Mouse (Mus musculus) G1E (cell line): ENCODE data around the gene 2900011O08Rik.

Experiments used
- CTCF ChIP-seq: IDR thresholded peaks from 2 replicates; pipeline ENCODE4 v1.5.1; 2012; ENCODE audit warnings: low read depth, low read length, inconsistent platforms, mixed read lengths
- GATA1 ChIP-seq: IDR thresholded peaks from 2 replicates; pipeline ENCODE4 v1.6.1; 2012; ENCODE audit warnings: borderline replicate concordance, low read length, inconsistent platforms, mixed read lengths
- GATA2 ChIP-seq: IDR thresholded peaks from 2 replicates; pipeline ENCODE4 v1.6.1; 2012; ENCODE audit warnings: low read depth, low read length, inconsistent platforms, borderline replicate concordance
- POLR2AphosphoS5 ChIP-seq: IDR thresholded peaks from 2 replicates; pipeline ENCODE4 v1.6.1; 2012; ENCODE audit warnings: low read depth, low read length, inconsistent platforms; ENCODE audit not compliant: insufficient replicate concordance
- TAL1 ChIP-seq: conservative IDR thresholded peaks from 2 replicates; pipeline ENCODE4 v1.6.1; 2012; ENCODE audit warnings: low read depth, low read length, inconsistent platforms, mixed read lengths

- TF ChIP-seq TAL1 (no peak), CTCF (no peak), POLR2AphosphoS5 (no peak), GATA1 (no peak), GATA2 (no peak)
Observed at GRCm38 (mm10) chr16:14091771-14092170, 105.4 kb downstream of the 2900011O08Rik start.
